ENCODE assay signal across 8 mouse cellular contexts in the genomic region with DNA sequence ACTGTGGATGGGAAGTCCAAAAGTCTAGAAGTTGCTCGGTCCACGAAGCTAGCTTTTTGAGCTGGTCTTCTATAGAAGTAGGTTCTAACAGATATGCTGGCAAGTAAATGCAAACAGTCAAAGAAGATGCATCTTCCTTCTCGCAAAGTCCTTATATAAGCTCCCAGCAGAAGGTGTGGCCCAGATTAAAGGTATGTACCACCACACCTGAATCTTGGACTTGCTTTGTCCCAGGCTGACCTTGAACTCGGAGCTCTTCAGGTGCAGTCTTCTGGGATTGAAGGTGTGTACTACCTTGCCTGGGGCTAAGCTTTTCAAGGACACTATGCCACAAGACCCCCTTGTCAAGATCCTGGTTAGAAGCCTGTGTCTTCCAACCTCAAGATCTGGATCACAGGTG. TPM values are rescaled to one million over a fixed set of nuclear protein-coding genes. Genes with fewer than 3 reads are reported as not detected.
DNase-seq lines count a peak whose midpoint lies in the region; ATAC-seq lines count a peak whose summit lies in the region.

Gene Nfyc, minus strand, starts transcription at position 101 of the 400 bp plus-strand sequence.

- no peak for ATAC-seq in kidney, embryonic 14.5 days (ENCODE audit: low FRiP score, low TSS enrichment)
- ATAC-seq in intestine, embryonic 14.5 days (replicated peaks; ENCODE audit: low FRiP score, low TSS enrichment, low read depth), result no peak
- ATAC-seq in megakaryocyte progenitor cell, adult 5-6 weeks (replicated peaks; ENCODE audit: poor library complexity), result no peak

- no peak within 1 kb of the TSS for H3K9ac ChIP-seq in kidney, embryonic 14.5 days (ENCODE audit: low read depth, low read length)
- no peak within 1 kb of the TSS for H3K9ac ChIP-seq in intestine, embryonic 14.5 days (ENCODE audit: low read length)

- no peak for DNase-seq in kidney, postnatal 25 days
- no peak for DNase-seq in adrenal gland, postnatal 10 days
- no peak for DNase-seq in gastrocnemius, postnatal 10 days
- DNase-seq in intestine, embryonic 14.5 days (ENCODE audit: low spot score), result no peak
- no peak for DNase-seq in embryo, embryonic 9.5 days (ENCODE audit: extremely low spot score)
- no peak for DNase-seq in cerebellum, adult 9-11 months

- no peak within 1 kb of the TSS for H3K4me2 ChIP-seq in kidney, embryonic 14.5 days (replicated peaks; ENCODE audit: low read depth, low read length)
- no peak within 1 kb of the TSS for H3K4me2 ChIP-seq in intestine, embryonic 14.5 days (ENCODE audit: low read length)

- H3K27me3 ChIP-seq in kidney, embryonic 14.5 days (ENCODE audit: control insufficient read depth, insufficient read depth, low read length), result no peaks in the 10 kb centered on the region
- no peaks in the 10 kb centered on the region for H3K27me3 ChIP-seq in intestine, embryonic 14.5 days (replicated peaks; ENCODE audit: control insufficient read depth, insufficient read depth, low read length)

- no peaks in the 10 kb centered on the region for H3K36me3 ChIP-seq in kidney, embryonic 14.5 days (ENCODE audit: control insufficient read depth, insufficient read depth, low read length)
- no peaks in the 10 kb centered on the region for H3K36me3 ChIP-seq in intestine, embryonic 14.5 days (ENCODE audit: control insufficient read depth, insufficient read depth, low read length)

- H3K4me1 ChIP-seq in kidney, embryonic 14.5 days (ENCODE audit: control insufficient read depth, insufficient read depth, low read length), result no peaks in the 10 kb centered on the region
- no peaks in the 10 kb centered on the region for H3K4me1 ChIP-seq in intestine, embryonic 14.5 days (replicated peaks; ENCODE audit: control insufficient read depth, insufficient read depth, low read length)

- no peak within 1 kb of the TSS for H3K27ac ChIP-seq in kidney, embryonic 14.5 days (ENCODE audit: low read depth, low read length)
- no peak within 1 kb of the TSS for H3K27ac ChIP-seq in intestine, embryonic 14.5 days (ENCODE audit: low read depth)

- no peak within 1 kb of the TSS for H3K4me3 ChIP-seq in kidney, embryonic 14.5 days (ENCODE audit: low read length)
- no peak within 1 kb of the TSS for H3K4me3 ChIP-seq in intestine, embryonic 14.5 days (ENCODE audit: low read depth, low read length)

- 89% methylated on average over 4 of the region's 4 CpGs for WGBS in kidney, embryonic 14.5 days
- WGBS in intestine, embryonic 14.5 days, result 87% methylated on average over 4 of the region's 4 CpGs

- H3K9me3 ChIP-seq in kidney, embryonic 14.5 days (ENCODE audit: control insufficient read depth, low read length), result no peaks in the 10 kb centered on the region
- no peaks in the 10 kb centered on the region for H3K9me3 ChIP-seq in intestine, embryonic 14.5 days (ENCODE audit: control insufficient read depth, low read length)

RNA-seq across cellular contexts. Expression of gene Nfyc, which starts in this region (rescaled TPM):
- 106 and 133 TPM in 2 replicates for polyA plus RNA-seq in kidney, embryonic 14.5 days (2014; fragmentation: Nextera tagmentation; extraction: Ambion mirVana)
- total RNA-seq in adrenal gland, postnatal 10 days (2021), result 10 to 100 TPM; 44.4 to 70.7 TPM
- 10 to 100 TPM; 47.2 to 55.8 TPM for total RNA-seq in gastrocnemius, postnatal 10 days (2021)
- polyA plus RNA-seq in intestine, embryonic 14.5 days (2014; fragmentation: Nextera tagmentation; extraction: Ambion mirVana), result 101 and 109 TPM in 2 replicates
- total RNA-seq in megakaryocyte progenitor cell, adult 5-6 weeks (2015), result 60.6 and 69.9 TPM in 2 replicates
- total RNA-seq in megakaryocyte progenitor cell, adult 5-6 weeks (2017), result 40.8 and 41.5 TPM in 2 replicates
